Mouse (Mus musculus) kidney, adult 9 months (tissue): Measurements from ENCODE around the gene Syt2.

Experiments
- DNase-seq: peaks from one replicate; pipeline ENCODE4 v3.0.0; 2022

The Syt2 gene

GRCm38 (mm10) chr1:134774728-134775287, 128.3 kb downstream of the Syt2 start:
- peak; percentile 66 for DNase-seq

DNA sequence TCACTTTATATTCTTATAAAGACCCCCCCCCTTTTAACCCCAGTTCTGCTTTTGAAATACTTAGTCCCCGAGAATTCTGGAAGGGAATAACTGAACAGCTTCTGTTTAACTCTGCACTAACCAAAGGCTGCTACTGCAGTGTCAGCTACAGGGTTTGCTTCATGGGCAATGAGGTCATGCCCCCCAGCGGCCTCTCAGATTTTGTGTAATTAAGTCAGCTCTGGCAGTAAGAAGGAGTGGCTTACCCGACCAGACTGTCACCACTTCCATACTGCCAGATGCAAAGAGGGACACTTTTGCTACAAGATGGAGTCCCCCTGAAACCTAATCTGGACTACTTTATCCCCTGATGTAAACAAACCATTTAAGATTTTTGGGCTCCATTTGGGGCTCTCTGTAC, 129.2 kb downstream of the Syt2 start:
- DNase-seq, result no peak

GRCm38 (mm10) chr1:134777201-134777885, 130.9 kb downstream of the Syt2 start:
- no peak for DNase-seq

- DNase-seq, result no peak
These were observed 131.6 kb downstream of the Syt2 start for GRCm38 (mm10) chr1:134777936-134778548.

DNA sequence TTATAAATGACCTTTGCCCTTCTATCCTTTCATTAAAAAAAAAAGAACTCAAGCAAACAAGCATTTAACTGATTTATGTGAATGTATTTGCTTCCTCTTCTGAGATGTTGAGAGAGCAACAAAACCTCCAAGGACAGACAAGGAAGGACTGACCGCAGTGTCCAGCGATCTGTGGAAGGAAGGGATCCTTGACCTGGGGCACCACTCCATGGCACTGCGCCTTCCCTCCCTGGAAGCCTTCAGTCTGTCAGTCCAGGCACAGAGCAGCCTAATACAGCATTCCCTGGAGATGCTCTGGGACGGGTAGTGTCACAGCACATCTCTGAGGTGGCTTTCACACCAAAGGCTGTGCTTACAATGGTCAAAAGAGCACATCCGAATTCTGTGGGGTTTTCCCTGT, 136.3 kb downstream of the Syt2 start:
- no peak for DNase-seq

DNA sequence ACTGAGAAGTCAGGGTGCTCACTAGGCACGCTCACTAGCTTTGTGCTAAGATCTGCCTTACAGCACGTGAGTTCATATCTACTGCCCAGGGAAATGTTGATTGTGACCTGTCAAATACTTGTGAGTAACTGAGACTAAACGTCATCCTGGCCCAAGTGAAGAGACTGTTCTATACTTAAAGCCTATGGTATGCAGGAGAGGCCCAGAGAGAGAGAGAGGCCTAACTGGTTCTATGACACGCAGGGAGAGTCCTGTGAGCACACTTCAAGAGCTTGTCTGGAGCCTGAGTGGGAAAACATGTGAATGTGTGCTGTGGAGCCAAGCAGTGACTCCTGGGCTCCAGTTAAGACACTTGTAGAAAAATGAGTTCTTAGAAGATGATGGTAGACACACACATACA, 137.5 kb downstream of the Syt2 start:
- no peak for DNase-seq

GRCm38 (mm10) chr1:134784481-134784880, 138.0 kb downstream of the Syt2 start:
- no peak for DNase-seq

DNA sequence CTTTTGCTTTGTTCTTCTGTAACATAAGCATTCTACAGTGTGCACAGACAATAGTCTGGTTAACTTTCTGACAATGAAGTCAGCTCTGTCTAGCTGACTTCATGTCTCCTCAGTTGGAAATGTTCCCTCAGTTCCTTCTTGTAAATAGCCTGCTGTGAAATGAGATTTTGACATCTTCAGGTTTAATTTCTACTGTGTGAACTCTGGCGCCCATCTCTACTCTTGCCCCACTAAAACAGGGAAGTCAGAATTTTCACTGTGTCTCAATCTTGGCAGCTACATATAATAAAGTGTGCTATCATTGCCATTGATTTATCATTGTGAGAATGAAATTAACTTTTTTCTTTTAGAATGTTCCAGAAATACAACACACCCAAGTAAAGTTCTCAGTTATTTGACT, 138.4 kb downstream of the Syt2 start:
- no peak for DNase-seq

DNA sequence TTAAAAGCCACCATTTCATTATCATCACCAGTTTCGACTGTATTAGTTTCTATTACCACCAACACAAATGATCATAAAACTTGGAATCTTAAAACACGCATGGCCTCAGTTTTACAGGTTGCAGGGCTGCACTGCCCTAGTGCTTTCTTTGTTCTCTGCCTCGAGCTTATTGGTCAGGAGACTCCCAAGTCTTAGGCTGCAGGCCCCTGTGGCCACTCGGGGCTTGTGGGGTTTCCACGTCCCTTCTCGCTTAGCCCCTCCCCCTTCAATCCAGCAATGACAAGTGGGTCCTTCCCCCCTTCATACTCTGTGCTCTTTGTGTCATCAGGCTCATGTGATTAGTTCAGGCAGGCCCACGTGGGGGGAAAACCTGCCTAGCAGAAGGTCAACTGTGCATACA, 141.6 kb downstream of the Syt2 start:
- DNase-seq, result no peak

DNA sequence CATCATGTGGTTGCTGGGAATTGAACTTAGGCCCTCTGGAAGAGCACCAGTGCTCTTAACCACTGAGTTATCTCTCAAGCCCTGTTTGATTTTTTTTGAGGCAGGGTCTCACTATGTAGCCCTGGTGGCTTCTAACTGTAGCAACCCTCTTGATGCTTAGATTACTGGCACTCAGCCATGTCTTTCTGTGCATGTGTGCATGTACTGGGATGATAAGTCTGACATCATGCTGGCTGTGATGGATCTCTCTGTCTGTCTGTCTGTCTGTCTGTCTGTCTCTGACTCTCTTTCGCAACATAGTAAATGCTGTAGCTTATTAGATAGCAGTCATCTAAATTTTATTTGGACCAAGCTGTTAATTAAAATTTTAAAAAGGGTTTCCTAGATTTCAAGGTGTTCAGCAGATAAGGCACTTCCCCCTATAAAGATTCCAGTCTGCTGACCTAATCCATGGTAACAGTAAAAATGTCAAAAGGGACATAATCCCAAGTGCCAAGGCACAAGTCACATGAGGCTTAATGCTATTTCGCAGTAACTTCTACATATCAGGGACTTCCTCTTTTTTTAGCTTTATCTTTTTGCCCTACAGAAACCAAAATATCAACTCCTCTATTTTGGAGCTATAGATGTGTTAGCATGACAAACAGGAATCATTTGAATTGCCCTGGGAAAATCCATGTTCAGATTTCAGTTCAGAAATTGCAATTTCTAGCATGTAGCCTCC, 144.4 kb downstream of the Syt2 start:
- no peak for DNase-seq

GRCm38 (mm10) chr1:134791456-134791855, 145.0 kb downstream of the Syt2 start:
- DNase-seq, result no peak

DNA sequence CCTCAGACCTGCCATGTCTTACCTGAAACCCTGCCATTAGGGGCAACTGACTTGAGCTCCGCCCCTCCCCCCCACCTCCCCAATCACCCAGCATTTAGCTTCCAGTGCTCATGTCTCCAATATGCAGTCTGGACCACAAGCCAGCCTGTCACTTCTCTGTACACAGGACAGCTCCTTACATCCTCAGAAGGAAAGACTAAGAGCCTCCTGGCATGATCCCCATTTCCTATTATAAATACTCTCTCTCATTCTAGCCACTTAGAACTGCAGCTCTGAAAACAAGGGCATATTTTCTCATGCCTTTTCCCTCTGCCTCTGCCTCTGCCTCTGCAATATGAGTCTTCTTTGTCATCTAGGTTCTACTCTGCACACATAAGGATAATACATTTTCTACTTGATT, 149.6 kb downstream of the Syt2 start:
- no peak for DNase-seq

- no peak for DNase-seq
These were observed 150.1 kb downstream of the Syt2 start for GRCm38 (mm10) chr1:134796536-134796935.

DNA sequence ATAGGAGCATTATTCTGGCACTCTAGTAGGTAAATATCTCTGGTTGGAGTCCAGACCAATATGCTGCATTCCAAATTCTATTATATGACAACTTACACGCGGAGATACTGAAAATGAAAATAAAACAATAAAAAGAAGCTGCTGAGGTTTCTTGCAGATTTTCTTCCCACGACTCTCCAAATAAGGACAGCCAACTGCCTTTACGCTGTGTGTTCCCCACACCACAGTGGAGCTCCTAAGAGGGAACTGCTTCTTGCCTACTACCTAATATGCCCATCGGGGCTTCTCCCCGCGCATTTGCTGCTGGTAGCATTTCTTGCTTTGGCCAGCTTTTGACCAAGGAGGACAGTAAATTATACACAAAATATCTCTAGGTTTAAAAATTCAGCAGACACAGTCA, 155.3 kb downstream of the Syt2 start:
- no peak for DNase-seq

DNA sequence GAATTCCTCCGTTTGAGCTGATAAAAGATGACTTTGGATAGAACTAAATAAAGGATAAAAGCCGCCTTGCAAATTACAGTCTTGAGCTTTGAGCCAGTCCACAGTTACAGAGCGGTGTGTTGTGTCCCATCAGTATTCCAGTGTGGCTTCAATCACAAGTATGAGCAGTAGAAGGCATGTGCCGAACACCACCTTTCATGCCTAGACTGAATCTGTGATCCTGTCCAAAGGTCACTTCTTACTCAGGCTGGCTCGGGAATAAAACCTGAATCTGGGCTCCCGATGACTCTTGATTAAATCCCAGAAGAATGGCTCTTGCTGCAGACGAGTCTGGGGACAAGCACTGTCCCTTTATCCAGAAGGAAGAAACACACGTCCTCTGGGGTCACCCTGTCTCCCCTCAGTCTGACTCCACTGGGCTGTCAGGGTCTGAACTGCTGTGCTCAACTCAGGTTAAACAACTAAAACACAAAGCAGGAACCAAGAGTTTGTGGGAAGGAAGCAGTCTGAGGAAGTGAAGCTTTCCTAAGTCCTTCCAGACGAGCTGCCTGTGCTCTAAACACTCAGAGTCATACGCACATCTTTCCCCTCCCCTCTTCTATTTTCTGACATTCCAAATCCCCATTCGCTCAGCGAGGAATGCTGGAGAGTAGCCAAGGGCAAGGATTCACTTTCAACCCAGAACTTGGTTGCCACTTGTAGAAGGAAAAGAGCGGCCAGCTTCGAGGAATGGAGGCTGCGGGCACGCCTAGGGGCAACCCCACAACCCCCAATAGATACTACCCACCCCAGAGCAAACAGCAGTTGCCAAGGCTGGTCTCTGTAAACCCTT, 157.0 kb downstream of the Syt2 start:
- peak; percentile 71 for DNase-seq

DNA sequence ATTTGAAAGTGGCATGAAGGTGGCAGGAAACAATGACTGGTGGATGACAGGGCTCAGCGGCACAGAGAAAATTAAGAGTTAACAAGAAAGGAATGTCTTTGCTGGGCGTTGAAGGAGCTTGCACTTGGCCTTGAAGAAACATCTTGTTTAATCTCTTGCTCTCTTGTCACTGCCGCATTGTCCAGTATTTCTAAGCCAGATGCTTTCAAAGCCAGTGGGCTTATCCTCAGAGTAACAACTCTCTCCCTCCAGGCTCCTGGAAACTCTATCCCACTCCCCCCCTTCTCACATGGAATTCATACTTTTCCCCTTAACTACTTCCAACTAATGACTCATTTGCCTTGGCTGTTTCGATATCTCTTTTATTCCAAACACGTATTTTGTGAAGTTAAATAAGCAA, 157.9 kb downstream of the Syt2 start:
- no peak for DNase-seq

DNA sequence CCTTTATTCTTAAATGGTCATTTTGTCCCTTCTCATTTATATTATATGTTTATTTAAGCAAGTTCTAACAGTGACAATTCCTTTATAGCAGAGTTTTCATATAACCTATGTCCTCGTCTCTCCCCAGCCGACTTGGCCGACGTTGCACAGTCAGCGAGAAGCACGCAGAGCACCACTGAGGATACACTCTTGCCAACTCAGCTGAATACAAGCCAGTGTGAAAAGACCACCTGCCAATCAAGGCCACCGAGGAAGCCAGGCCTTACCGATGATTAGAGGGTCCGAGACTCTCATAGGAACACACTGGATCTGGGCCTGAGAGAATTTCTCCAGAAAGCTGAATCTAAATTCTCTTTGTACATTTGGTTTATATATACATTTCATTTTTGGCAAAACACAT, 159.0 kb downstream of the Syt2 start:
- DNase-seq, result no peak
